10 mouse cellular contexts compared by ENCODE assay signal in the genomic region with DNA sequence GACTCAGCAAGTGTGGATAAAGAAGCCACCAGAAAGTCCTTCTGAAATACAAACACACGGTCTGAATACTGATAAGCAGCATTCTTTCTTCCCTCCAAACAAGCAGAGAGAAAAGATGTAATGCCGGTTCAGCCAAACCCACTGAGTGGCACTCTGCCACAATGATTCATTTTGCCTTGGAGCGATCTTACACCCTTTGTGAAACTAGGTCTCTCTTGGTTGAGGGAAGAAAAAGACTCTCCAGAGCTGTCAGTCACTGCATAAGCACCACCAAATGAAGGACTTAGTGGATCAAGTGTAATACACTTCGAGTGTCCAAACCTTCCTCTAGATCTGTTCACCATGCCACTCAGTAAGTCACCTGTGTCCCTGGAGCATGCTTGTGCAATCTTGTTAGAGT. TPM values are rescaled to one million over a fixed set of nuclear protein-coding genes. Genes with fewer than 3 reads are reported as not detected.
DNase-seq lines count a peak whose midpoint lies in the region; ATAC-seq lines count a peak whose summit lies in the region.
"Had no signal": no experiment of that assay in that cellular context is flagged by ENCODE, and none has a peak within 500 bp of the region (broad histone marks: within the 10 kb centered on the region; RNA-seq: fewer than 3 reads in every experiment).

No protein-coding gene starts in this region.

- no peaks in the 10 kb centered on the region for H3K4me1 ChIP-seq in embryonic facial prominence, embryonic 11.5 days (ENCODE audit: control insufficient read depth, insufficient read depth, low read length)
- peaks cover 5% of the 10 kb centered on the region; the same call in 1 of the 2 replicates for H3K4me1 ChIP-seq in embryonic facial prominence, embryonic 10.5 days
- H3K4me1 ChIP-seq in midbrain, embryonic 14.5 days (ENCODE audit: control insufficient read depth, insufficient read depth, low read length) = no peaks in the 10 kb centered on the region
- H3K4me1 ChIP-seq in midbrain, embryonic 10.5 days = peaks cover 7% of the 10 kb centered on the region; the same call in 1 of the 2 replicates
- no peaks in the 10 kb centered on the region for H3K4me1 ChIP-seq in embryonic facial prominence, embryonic 15.5 days
- H3K4me1 ChIP-seq in neural tube, embryonic 15.5 days = no peaks in the 10 kb centered on the region

- H3K9ac ChIP-seq in embryonic facial prominence, embryonic 11.5 days (replicated peaks; ENCODE audit: low read length) = no peak overlapping the region
- no peak overlapping the region for H3K9ac ChIP-seq in midbrain, embryonic 14.5 days (replicated peaks; ENCODE audit: low read length)
- H3K9ac ChIP-seq in embryonic facial prominence, embryonic 15.5 days = no peak overlapping the region
- no peak overlapping the region for H3K9ac ChIP-seq in neural tube, embryonic 15.5 days (replicated peaks)

- DNase-seq in embryonic facial prominence, embryonic 11.5 days (ENCODE audit: low spot score) = peak; percentile 5
- DNase-seq in embryonic facial prominence, embryonic 10.5 days (ENCODE audit: low spot score) = no peak
- DNase-seq in midbrain, embryonic 14.5 days = peak; percentile 11
- no peak for DNase-seq in midbrain, embryonic 10.5 days (ENCODE audit: low spot score)
- peak; percentile 9 for DNase-seq in right cerebral cortex, postnatal 14 days
- no peak for DNase-seq in kidney, postnatal 10 days

- 81% methylated on average over 4 of the region's 4 CpGs for WGBS in embryonic facial prominence, embryonic 11.5 days
- WGBS in embryonic facial prominence, embryonic 10.5 days = 84% methylated on average over 4 of the region's 4 CpGs
- 72% methylated on average over 4 of the region's 4 CpGs for WGBS in midbrain, embryonic 14.5 days
- WGBS in midbrain, embryonic 10.5 days = 91% methylated on average over 4 of the region's 4 CpGs
- 71% methylated on average over 4 of the region's 4 CpGs for WGBS in embryonic facial prominence, embryonic 15.5 days
- whole genome bisulfite sequencing in neural tube, embryonic 15.5 days = 79% methylated on average over 4 of the region's 4 CpGs

- no peak overlapping the region for H3K4me2 ChIP-seq in embryonic facial prominence, embryonic 11.5 days (ENCODE audit: low read depth, low read length)
- no peak overlapping the region for H3K4me2 ChIP-seq in midbrain, embryonic 14.5 days (ENCODE audit: low read length)
- no peak overlapping the region for H3K4me2 ChIP-seq in embryonic facial prominence, embryonic 15.5 days (replicated peaks)
- no peak overlapping the region for H3K4me2 ChIP-seq in neural tube, embryonic 15.5 days

- no peaks in the 10 kb centered on the region for H3K27me3 ChIP-seq in embryonic facial prominence, embryonic 11.5 days (ENCODE audit: control insufficient read depth, insufficient read depth, low read length)
- no peaks in the 10 kb centered on the region for H3K27me3 ChIP-seq in embryonic facial prominence, embryonic 10.5 days (replicated peaks; ENCODE audit: low read depth, poor library complexity, severe bottlenecking)
- H3K27me3 ChIP-seq in midbrain, embryonic 14.5 days (ENCODE audit: control insufficient read depth, insufficient read depth, low read length) = no peaks in the 10 kb centered on the region
- H3K27me3 ChIP-seq in midbrain, embryonic 10.5 days (ENCODE audit: low read depth, poor library complexity, severe bottlenecking) = no peaks in the 10 kb centered on the region
- H3K27me3 ChIP-seq in embryonic facial prominence, embryonic 15.5 days = no peaks in the 10 kb centered on the region
- no peaks in the 10 kb centered on the region for H3K27me3 ChIP-seq in neural tube, embryonic 15.5 days (replicated peaks)

- no peak overlapping the region for H3K27ac ChIP-seq in embryonic facial prominence, embryonic 11.5 days (replicated peaks; ENCODE audit: low read depth, low read length)
- no peak overlapping the region for H3K27ac ChIP-seq in embryonic facial prominence, embryonic 10.5 days (replicated peaks)
- H3K27ac ChIP-seq in midbrain, embryonic 14.5 days (replicated peaks; ENCODE audit: low read depth, low read length) = no peak overlapping the region
- H3K27ac ChIP-seq in midbrain, embryonic 10.5 days (replicated peaks) = no peak overlapping the region
- peak overlapping the region; percentile 58 for H3K27ac ChIP-seq in embryonic facial prominence, embryonic 15.5 days (replicated peaks)
- H3K27ac ChIP-seq in neural tube, embryonic 15.5 days (replicated peaks) = no peak overlapping the region

- no peaks in the 10 kb centered on the region for H3K9me3 ChIP-seq in embryonic facial prominence, embryonic 11.5 days (replicated peaks; ENCODE audit: control insufficient read depth, low read length)
- H3K9me3 ChIP-seq in embryonic facial prominence, embryonic 10.5 days = no peaks in the 10 kb centered on the region
- H3K9me3 ChIP-seq in midbrain, embryonic 14.5 days (ENCODE audit: control insufficient read depth, low read length) = no peaks in the 10 kb centered on the region
- H3K9me3 ChIP-seq in midbrain, embryonic 10.5 days (replicated peaks) = no peaks in the 10 kb centered on the region
- no peaks in the 10 kb centered on the region for H3K9me3 ChIP-seq in embryonic facial prominence, embryonic 15.5 days (replicated peaks)
- H3K9me3 ChIP-seq in neural tube, embryonic 15.5 days (replicated peaks) = no peaks in the 10 kb centered on the region

- H3K36me3 ChIP-seq in embryonic facial prominence, embryonic 11.5 days (replicated peaks; ENCODE audit: control insufficient read depth, insufficient read depth, low read depth, low read length) = no peaks in the 10 kb centered on the region
- H3K36me3 ChIP-seq in embryonic facial prominence, embryonic 10.5 days (replicated peaks) = peaks cover 8% of the 10 kb centered on the region; the same call in 1 of the 2 replicates
- H3K36me3 ChIP-seq in midbrain, embryonic 14.5 days (ENCODE audit: control insufficient read depth, insufficient read depth, low read length) = peaks cover 9% of the 10 kb centered on the region; the same call in 1 of the 2 replicates
- H3K36me3 ChIP-seq in midbrain, embryonic 10.5 days = 0 out of 2 replicates have a peak, but pooled peaks cover 4% of the 10 kb centered on the region
- H3K36me3 ChIP-seq in embryonic facial prominence, embryonic 15.5 days = peaks cover 3% of the 10 kb centered on the region; the same call in 1 of the 2 replicates
- H3K36me3 ChIP-seq in neural tube, embryonic 15.5 days = peaks cover 5% of the 10 kb centered on the region; the same call in 1 of the 2 replicates

- H3K4me3 ChIP-seq in embryonic facial prominence, embryonic 11.5 days (ENCODE audit: low read depth, low read length) = no peak overlapping the region
- no peak overlapping the region for H3K4me3 ChIP-seq in embryonic facial prominence, embryonic 10.5 days
- H3K4me3 ChIP-seq in midbrain, embryonic 14.5 days (replicated peaks; ENCODE audit: low read depth, low read length) = no peak overlapping the region
- H3K4me3 ChIP-seq in midbrain, embryonic 10.5 days = no peak overlapping the region
- H3K4me3 ChIP-seq in embryonic facial prominence, embryonic 15.5 days (replicated peaks) = no peak overlapping the region
- H3K4me3 ChIP-seq in neural tube, embryonic 15.5 days (replicated peaks) = no peak overlapping the region
- H3K4me3 ChIP-seq: erythroblast, embryonic 14.5 days; myocyte had no signal

- no peak for ATAC-seq in embryonic facial prominence, embryonic 11.5 days (replicated peaks; ENCODE audit: insufficient number of reproducible peaks, low FRiP score, low TSS enrichment, low read depth)
- no peak for ATAC-seq in midbrain, embryonic 14.5 days (ENCODE audit: low FRiP score, low TSS enrichment)
- ATAC-seq in embryonic facial prominence, embryonic 15.5 days (ENCODE audit: insufficient number of reproducible peaks, low FRiP score, low TSS enrichment, low read depth) = no peak
- ATAC-seq in neural tube, embryonic 15.5 days (ENCODE audit: low FRiP score) = no peak

RNA-seq across cellular contexts. Expression of gene Grhl1, which starts 34.1 kb away (rescaled TPM):
- 1.1 TPM in 2 replicates for polyA plus RNA-seq in embryonic facial prominence, embryonic 11.5 days (2014; fragmentation: Nextera tagmentation; extraction: Ambion mirVana)
- polyA plus RNA-seq in embryonic facial prominence, embryonic 10.5 days (2016; fragmentation: Nextera tagmentation; extraction: Ambion mirVana) = 0.40 and 0.72 TPM in 2 replicates
- polyA plus RNA-seq in midbrain, embryonic 14.5 days (2014; fragmentation: Nextera tagmentation; extraction: Ambion mirVana) = 0.36 and 0.66 TPM in 2 replicates
- polyA plus RNA-seq in midbrain, embryonic 10.5 days (2016; fragmentation: Nextera tagmentation; extraction: Ambion mirVana) = 0.49 and 0.53 TPM in 2 replicates
- polyA plus RNA-seq in embryonic facial prominence, embryonic 15.5 days (2015; fragmentation: Nextera tagmentation; extraction: Ambion mirVana) = 33.1 and 37.8 TPM in 2 replicates
- polyA plus RNA-seq in neural tube, embryonic 15.5 days (2015; fragmentation: Nextera tagmentation; extraction: Ambion mirVana) = 0.63 and 1.3 TPM in 2 replicates

RNA-seq across cellular contexts. Expression of gene Taf1b, which starts 39.8 kb away (rescaled TPM):
- polyA plus RNA-seq in embryonic facial prominence, embryonic 11.5 days (2014; fragmentation: Nextera tagmentation; extraction: Ambion mirVana) = 31.2 and 36.0 TPM in 2 replicates
- 29.8 and 32.1 TPM in 2 replicates for polyA plus RNA-seq in embryonic facial prominence, embryonic 10.5 days (2016; fragmentation: Nextera tagmentation; extraction: Ambion mirVana)
- polyA plus RNA-seq in midbrain, embryonic 14.5 days (2014; fragmentation: Nextera tagmentation; extraction: Ambion mirVana) = 36.0 and 39.7 TPM in 2 replicates
- polyA plus RNA-seq in midbrain, embryonic 10.5 days (2016; fragmentation: Nextera tagmentation; extraction: Ambion mirVana) = 30.2 and 30.3 TPM in 2 replicates
- 25.3 and 25.8 TPM in 2 replicates for polyA plus RNA-seq in embryonic facial prominence, embryonic 15.5 days (2015; fragmentation: Nextera tagmentation; extraction: Ambion mirVana)
- polyA plus RNA-seq in neural tube, embryonic 15.5 days (2015; fragmentation: Nextera tagmentation; extraction: Ambion mirVana) = 32.5 and 35.8 TPM in 2 replicates

Comparison
In these comparisons a context has a peak if more than half of its experiments do, and no peak if none do; other contexts are left out.
1. DNase-seq: peak in embryonic facial prominence, embryonic 11.5 days (single experiment), midbrain, embryonic 14.5 days (single experiment) and right cerebral cortex, postnatal 14 days (single experiment); none in embryonic facial prominence, embryonic 10.5 days (single experiment), midbrain, embryonic 10.5 days (single experiment) and kidney, postnatal 10 days (single experiment).
2. RNA of gene Grhl1, which starts 34.1 kb away (polyA plus RNA-seq): 33.1 to 37.8 TPM in embryonic facial prominence, embryonic 15.5 days; 1.1 TPM in embryonic facial prominence, embryonic 11.5 days, 0.40 to 0.72 TPM in embryonic facial prominence, embryonic 10.5 days, 0.36 to 0.66 TPM in midbrain, embryonic 14.5 days, 0.63 to 1.3 TPM in neural tube, embryonic 15.5 days and 0.49 to 0.53 TPM in midbrain, embryonic 10.5 days; every median in the first group is over 10 times any median in the second.